Mouse (Mus musculus) forelimb bud, embryonic 11.5 days (tissue): ENCODE measurements around the gene Trp53i13.
A peak's percentile ranks its signal among the peaks of the same experiment; 100 is the strongest.

Experiments used
- DNase-seq: peaks from one replicate; pipeline ENCODE4 v3.0.0-alpha.2; 2012; ENCODE audit warnings: low read depth, low spot score

The Trp53i13 gene

GRCm38 (mm10) chr11:77508068-77509021 is 7.4 kb downstream of the Trp53i13 start:
- DNase-seq: peak; percentile 83

DNA sequence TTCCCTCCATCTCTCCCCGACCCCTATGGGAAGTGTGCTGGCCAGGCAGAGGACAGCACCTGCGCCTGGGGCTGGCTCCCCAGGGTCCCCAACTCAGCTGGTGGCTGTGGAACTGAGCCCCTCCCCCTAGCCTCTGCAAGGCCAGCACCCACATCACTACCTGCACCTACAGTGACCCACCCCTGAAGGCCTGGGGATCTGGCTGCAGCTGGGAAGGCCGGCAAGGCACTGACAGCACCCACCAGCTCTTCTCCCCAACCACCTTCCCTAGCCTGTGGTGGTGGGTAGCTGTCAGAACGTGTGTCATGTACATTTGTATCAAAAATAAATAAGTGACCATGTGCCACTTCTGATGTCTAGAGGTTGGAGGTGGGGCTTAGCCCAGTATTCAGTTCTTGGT is 8.4 kb downstream of the Trp53i13 start:
- no peak for DNase-seq

GRCm38 (mm10) chr11:77506941-77507340 is 8.8 kb downstream of the Trp53i13 start:
- no peak for DNase-seq

GRCm38 (mm10) chr11:77506273-77506672 is 9.5 kb downstream of the Trp53i13 start:
- DNase-seq: no peak

DNA sequence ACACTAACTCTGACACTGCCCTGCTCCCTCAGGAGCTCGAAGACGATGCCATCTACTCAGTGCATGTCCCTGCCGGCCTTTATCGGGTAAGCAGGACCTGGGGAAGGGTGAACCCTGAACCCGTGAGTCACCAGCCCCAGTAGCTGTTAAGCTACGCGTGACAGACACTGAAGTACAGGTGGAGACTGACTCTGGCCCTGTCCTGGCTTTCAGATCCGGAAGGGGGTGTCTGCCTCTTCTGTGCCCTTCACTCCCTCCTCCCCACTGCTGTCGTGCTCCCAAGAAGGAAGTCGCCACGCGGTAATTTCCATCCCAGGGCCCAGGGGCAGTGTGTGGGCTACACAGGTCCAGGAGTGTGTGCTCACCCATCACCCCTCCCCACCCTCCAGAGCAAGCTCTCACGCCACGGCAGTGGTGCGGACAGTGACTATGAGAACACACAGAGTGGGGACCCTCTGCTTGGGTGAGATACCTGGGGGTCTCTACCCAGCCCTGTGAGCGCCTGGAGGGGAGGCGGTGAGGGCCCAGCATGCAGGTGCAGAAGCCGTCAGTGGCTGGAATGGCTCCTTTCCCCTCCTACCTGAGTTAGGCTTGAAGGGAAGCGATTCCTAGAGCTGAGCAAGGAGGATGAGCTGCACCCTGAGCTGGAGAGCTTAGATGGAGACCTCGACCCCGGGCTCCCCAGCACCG is 10.3 kb downstream of the Trp53i13 start:
- no peak for DNase-seq

- DNase-seq: no peak
These were observed 11.4 kb downstream of the Trp53i13 start for GRCm38 (mm10) chr11:77504377-77504776.

DNA sequence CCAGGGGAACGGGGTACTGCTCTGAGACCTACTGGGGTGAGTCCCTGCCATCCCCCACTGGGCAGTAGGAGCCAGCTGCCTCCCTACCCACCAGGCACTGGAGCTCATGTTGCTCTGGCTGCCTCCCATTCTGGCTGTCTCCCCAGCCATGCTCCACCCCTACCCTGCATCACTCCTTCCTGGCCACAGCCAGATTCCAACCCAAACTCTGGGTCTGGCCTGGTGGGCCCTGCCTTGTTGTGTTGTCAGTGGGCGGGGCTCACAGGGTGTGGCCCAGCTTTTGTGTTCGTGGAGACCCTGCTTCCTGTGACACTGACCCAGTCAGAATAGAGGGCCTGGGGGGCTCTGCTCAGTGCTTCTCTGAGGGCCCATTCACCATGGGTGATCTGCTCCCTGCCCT is 12.3 kb downstream of the Trp53i13 start:
- no peak for DNase-seq

- no peak for DNase-seq
These were observed 13.3 kb downstream of the Trp53i13 start for GRCm38 (mm10) chr11:77502481-77502880.

DNA sequence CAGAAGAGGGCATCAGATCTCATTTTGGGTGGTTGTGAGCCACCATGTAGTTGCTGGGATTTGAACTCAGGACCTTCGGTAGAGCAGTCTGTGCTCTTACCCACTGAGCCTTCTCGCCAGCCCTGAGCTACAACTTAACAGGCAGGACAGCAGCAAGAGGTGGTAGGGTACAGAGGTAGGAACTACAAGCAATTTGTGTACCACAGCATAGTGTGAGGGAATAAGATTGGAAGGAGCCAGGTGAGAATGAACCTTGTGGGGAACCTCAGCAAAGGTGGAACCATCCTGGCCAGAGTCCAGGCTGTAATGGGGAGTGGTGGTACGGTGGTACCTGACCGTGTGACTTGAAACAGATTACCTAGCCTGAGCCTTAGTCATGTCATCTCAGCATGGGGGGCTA is 13.8 kb downstream of the Trp53i13 start:
- no peak for DNase-seq

- DNase-seq: peak; percentile 72
These were observed 14.4 kb downstream of the Trp53i13 start for GRCm38 (mm10) chr11:77501392-77501791.

- no peak for DNase-seq
These were observed 15.1 kb downstream of the Trp53i13 start for GRCm38 (mm10) chr11:77500361-77501325.

DNA sequence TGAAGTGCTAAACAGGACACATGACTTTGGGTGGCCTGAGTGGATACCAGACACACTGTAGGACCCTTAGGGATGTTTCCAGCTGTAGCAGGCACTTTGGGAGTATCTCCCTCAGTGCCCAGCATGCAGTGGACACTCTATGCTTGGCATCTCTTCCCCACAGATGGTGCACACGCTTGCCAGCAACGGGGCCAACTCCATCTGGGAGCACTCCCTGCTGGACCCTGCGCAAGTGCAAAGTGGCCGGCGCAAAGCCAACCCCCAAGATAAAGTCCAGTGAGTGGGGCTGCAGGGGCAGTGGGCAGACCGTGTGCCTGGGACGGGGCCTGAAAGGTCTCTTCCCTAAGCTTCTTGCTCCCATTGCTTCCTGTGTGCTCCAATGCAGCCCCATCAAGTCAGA is 16.4 kb downstream of the Trp53i13 start:
- DNase-seq: no peak

DNA sequence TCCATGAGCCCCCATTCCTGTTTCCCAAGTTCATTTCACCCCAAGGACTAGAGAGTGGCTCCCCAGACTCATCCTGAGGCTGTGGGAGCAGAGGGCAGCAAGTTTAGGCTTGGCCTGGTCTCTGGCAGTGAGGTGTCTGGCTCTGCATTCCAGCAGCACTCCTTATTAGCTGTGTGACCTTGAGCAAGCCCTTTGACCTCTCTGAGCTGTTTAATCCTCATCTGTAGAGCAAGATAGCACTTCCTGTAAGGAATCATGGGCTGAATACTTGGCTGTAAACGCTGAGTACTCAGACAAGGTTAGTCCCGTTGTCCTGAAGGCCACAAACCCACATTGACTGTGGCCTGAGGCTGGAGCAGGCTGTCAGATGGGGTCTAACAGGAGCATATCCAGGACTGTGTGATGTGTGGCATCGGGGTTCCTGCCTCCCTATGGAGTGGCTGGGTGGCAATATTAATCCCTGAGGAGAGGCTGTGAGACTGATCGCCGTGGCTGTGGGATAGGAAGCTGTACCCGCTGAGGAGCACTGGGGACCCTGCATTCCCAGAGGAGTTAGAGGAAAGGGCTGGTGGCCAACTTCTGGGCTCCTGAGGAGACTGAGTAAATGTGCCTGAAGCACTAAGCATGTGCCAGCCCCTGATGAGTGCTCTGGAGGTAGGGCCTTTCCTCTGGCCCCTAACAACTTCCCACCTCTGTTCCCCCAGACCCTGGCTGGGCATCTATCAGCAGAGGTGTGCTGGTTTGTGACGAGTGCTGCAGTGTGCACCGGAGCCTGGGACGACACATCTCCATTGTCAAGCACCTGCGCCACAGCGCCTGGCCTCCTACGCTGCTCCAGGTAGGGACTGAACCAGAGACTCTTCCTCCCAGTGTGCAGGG is 17.3 kb downstream of the Trp53i13 start:
- no peak for DNase-seq

- no peak for DNase-seq
These were observed 17.9 kb downstream of the Trp53i13 start for GRCm38 (mm10) chr11:77497851-77498250.

GRCm38 (mm10) chr11:77497341-77497756 is 18.4 kb downstream of the Trp53i13 start:
- DNase-seq: peak; percentile 89

- DNase-seq: no peak
These were observed 20.3 kb downstream of the Trp53i13 start for GRCm38 (mm10) chr11:77495507-77495906.

- DNase-seq: no peak
These were observed 21.0 kb downstream of the Trp53i13 start for GRCm38 (mm10) chr11:77494782-77495181.

- no peak for DNase-seq
These were observed 21.5 kb downstream of the Trp53i13 start for GRCm38 (mm10) chr11:77494344-77494676.

- no peak for DNase-seq
These were observed 22.1 kb downstream of the Trp53i13 start, which contains the start of gene Git1 for GRCm38 (mm10) chr11:77493512-77494343. Gene Git1, plus strand, starts transcription at chr11:77493562.

- peak; percentile 91 for DNase-seq
These were observed 22.9 kb downstream of the Trp53i13 start for GRCm38 (mm10) chr11:77492911-77493332.
